Mouse (Mus musculus): Measurements from ENCODE around the gene Ifit1bl1. TPM values are rescaled to one million over a fixed set of nuclear protein-coding genes. Genes with fewer than 3 reads are reported as not detected.

Ifit1bl1 gene
- polyA plus RNA-seq, 1 experiment = 0.55 TPM

GRCm38 (mm10) chr19:34551981-34552380 lies 49.8 kb downstream of the Ifit1bl1 start:
- no peak for DNase-seq (ENCODE audit: low read depth)
- TF ChIP-seq POLR2A (IDR thresholded peaks at IDR 0.05; ENCODE audit: borderline replicate concordance, extremely low read depth, insufficient read depth, insufficient read length, poor library complexity, severe bottlenecking) = no peak
- TF ChIP-seq CTCF (IDR thresholded peaks at IDR 0.05; ENCODE audit: borderline replicate concordance, extremely low read depth, insufficient read depth, insufficient read length) = no peak

GRCm38 (mm10) chr19:34550534-34551223 lies 51.1 kb downstream of the Ifit1bl1 start, which contains the start of gene Ifit2:
Gene Ifit2, plus strand, starts transcription at chr19:34550694.
- peak; percentile 92 for DNase-seq (ENCODE audit: low read depth)
- peak; percentile 22; the same call in 1 of the 2 replicates for TF ChIP-seq POLR2A (IDR thresholded peaks at IDR 0.05; ENCODE audit: borderline replicate concordance, extremely low read depth, insufficient read depth, insufficient read length, poor library complexity, severe bottlenecking)
- peak; percentile 78 for TF ChIP-seq CTCF (IDR thresholded peaks at IDR 0.05; ENCODE audit: borderline replicate concordance, extremely low read depth, insufficient read depth, insufficient read length)

- TF ChIP-seq CTCF (IDR thresholded peaks at IDR 0.05; ENCODE audit: borderline replicate concordance, extremely low read depth, insufficient read depth, insufficient read length) (no peak), POLR2A (IDR thresholded peaks at IDR 0.05; ENCODE audit: borderline replicate concordance, extremely low read depth, insufficient read depth, insufficient read length, poor library complexity, severe bottlenecking) (no peak)
- no peak for DNase-seq (ENCODE audit: low read depth)
Observed at GRCm38 (mm10) chr19:34550205-34550533, 51.6 kb downstream of the Ifit1bl1 start.

GRCm38 (mm10) chr19:34547976-34548375 lies 53.8 kb downstream of the Ifit1bl1 start:
- DNase-seq (ENCODE audit: low read depth) = peak; percentile 75
- TF ChIP-seq POLR2A (IDR thresholded peaks at IDR 0.05; ENCODE audit: borderline replicate concordance, extremely low read depth, insufficient read depth, insufficient read length, poor library complexity, severe bottlenecking) (no peak), CTCF (IDR thresholded peaks at IDR 0.05; ENCODE audit: borderline replicate concordance, extremely low read depth, insufficient read depth, insufficient read length) (peak; percentile 75)

DNA sequence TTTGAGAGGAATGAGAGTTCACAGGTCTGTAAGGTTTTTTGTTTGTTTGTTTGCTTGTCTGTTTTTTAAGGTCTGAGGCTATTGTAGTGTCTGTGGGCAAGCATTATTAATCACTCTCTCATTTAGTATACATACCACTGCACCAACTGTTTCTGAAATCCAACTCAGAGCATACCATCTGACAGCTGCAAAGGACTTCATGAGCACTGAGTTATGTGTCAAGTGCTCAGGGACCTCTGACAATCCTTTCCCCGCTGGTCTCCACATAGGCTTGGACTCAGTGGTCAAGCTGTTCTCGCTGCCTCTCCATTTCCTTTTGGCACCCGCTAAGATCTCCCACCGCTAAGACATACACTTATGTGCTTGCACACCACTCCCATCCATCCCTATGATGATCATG lies 55.5 kb downstream of the Ifit1bl1 start:
- TF ChIP-seq POLR2A (IDR thresholded peaks at IDR 0.05; ENCODE audit: borderline replicate concordance, extremely low read depth, insufficient read depth, insufficient read length, poor library complexity, severe bottlenecking) (no peak), CTCF (IDR thresholded peaks at IDR 0.05; ENCODE audit: borderline replicate concordance, extremely low read depth, insufficient read depth, insufficient read length) (no peak)
- no peak for DNase-seq (ENCODE audit: low read depth)

Other genes starting within 250 kb of the Ifit1bl1 start
- 3.5 and 3.6 TPM in 2 replicates for gene Ch25h, start 126.8 kb downstream of the Ifit1bl1 start, polyA plus RNA-seq (2012; rRNA removed)
- gene Lipa, start 74.5 kb downstream of the Ifit1bl1 start, polyA plus RNA-seq (2012; rRNA removed) = 18.9 and 20.0 TPM in 2 replicates
- 2.8 and 2.9 TPM in 2 replicates for gene Ifit2, start 51.3 kb downstream of the Ifit1bl1 start, polyA plus RNA-seq (2012; rRNA removed)
- gene Ifit3, start 18.4 kb downstream of the Ifit1bl1 start, polyA plus RNA-seq (2012; rRNA removed) = 0.37 and 0.77 TPM in 2 replicates
- gene Ifit3b, start 6.0 kb upstream of the Ifit1bl1 start, polyA plus RNA-seq (2012; rRNA removed) = 0.05 and 0.08 TPM in 2 replicates
- gene Ifit1bl2, start 38.8 kb upstream of the Ifit1bl1 start, polyA plus RNA-seq (2012; rRNA removed) = 0.09 and 0.19 TPM in 2 replicates
- gene Ifit1, start 38.9 kb upstream of the Ifit1bl1 start, polyA plus RNA-seq (2012; rRNA removed) = 0.08 and 0.21 TPM in 2 replicates
- gene Slc16a12, start 145.3 kb upstream of the Ifit1bl1 start, polyA plus RNA-seq (2012; rRNA removed) = 2.2 and 2.8 TPM in 2 replicates

Measured in brain, embryonic 14.5 days (tissue).